In genomic region chr12:24897354-24897753, GRCm38 (mm10) we compare ENCODE assay signal across 12 mouse cellular contexts.
"Had no signal": no experiment of that assay in that cellular context is flagged by ENCODE, and none has a peak within 500 bp of the region (broad histone marks: within the 10 kb centered on the region; RNA-seq: fewer than 3 reads in every experiment).

No protein-coding gene starts in this region.

- H3K9me3 ChIP-seq: limb, embryonic 12.5 days; neural tube, embryonic 15.5 days had no signal

- H3K4me3 ChIP-seq: layer of hippocampus, adult 2 months; limb, embryonic 12.5 days; myocyte; neural tube, embryonic 15.5 days had no signal

- ATAC-seq: hindbrain, postnatal 0 days had no signal

- H3K9ac ChIP-seq: limb, embryonic 12.5 days; liver, embryonic 14.5 days; neural tube, embryonic 15.5 days had no signal

- H3K4me2 ChIP-seq: limb, embryonic 12.5 days; midbrain, embryonic 11.5 days; neural tube, embryonic 15.5 days had no signal

- H3K27ac ChIP-seq: hindbrain, postnatal 0 days; layer of hippocampus, adult 2 months; limb, embryonic 12.5 days; liver, embryonic 14.5 days had no signal

- DNase-seq: lung, adult 18-20 months; lung, postnatal 4 days; right cerebral cortex, adult 18-20 months; right cerebral cortex, postnatal 25 days; thymus, postnatal 36 days had no signal

- H3K27me3 ChIP-seq: limb, embryonic 12.5 days; neural tube, embryonic 15.5 days had no signal
